ENCODE assay signal across 24 mouse cellular contexts in the genomic region with DNA sequence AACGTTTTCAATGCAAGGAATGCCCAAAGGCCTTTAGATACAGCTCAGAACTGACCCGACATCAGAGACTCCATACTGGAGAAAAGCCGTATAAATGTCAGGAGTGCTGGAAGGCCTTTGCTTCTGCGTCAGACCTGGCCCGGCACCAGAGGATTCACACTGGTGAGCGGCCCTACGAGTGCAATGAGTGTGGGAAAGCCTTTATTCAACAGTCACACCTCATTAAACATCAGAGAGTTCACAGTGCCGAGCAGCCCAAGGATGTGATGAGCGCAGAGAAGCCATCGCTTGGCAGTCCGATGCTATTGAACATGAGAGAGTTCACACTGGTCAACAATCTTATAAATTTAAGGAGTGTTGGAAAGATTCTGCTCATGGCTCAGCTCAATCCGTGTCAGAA. TPM values are rescaled to one million over a fixed set of nuclear protein-coding genes. Genes with fewer than 3 reads are reported as not detected.
DNase-seq lines count a peak whose midpoint lies in the region; ATAC-seq lines count a peak whose summit lies in the region.
"Had no signal": no experiment of that assay in that cellular context is flagged by ENCODE, and none has a peak within 500 bp of the region (broad histone marks: within the 10 kb centered on the region; RNA-seq: fewer than 3 reads in every experiment).

No protein-coding gene starts in this region.

- peaks cover 64% of the 10 kb centered on the region for H3K36me3 ChIP-seq in kidney, embryonic 16.5 days (ENCODE audit: insufficient read depth, low read length)
- H3K36me3 ChIP-seq in megakaryocyte, embryonic 14.5 days (replicated peaks; ENCODE audit: low read length), result peaks cover 89% of the 10 kb centered on the region

- H3K4me2 ChIP-seq in kidney, embryonic 16.5 days (replicated peaks; ENCODE audit: low read depth, low read length), result no peak overlapping the region
- H3K4me2 ChIP-seq: embryonic facial prominence, embryonic 12.5 days; forebrain, embryonic 13.5 days had no signal

- WGBS in kidney, embryonic 16.5 days, result 51% methylated on average over 12 of the region's 12 CpGs

- no peaks in the 10 kb centered on the region for H3K4me1 ChIP-seq in kidney, embryonic 16.5 days (ENCODE audit: insufficient read depth, low read length)
- H3K4me1 ChIP-seq in megakaryocyte, embryonic 14.5 days, result no peaks in the 10 kb centered on the region
- H3K4me1 ChIP-seq: embryonic facial prominence, embryonic 10.5 days; embryonic facial prominence, embryonic 12.5 days; forebrain, embryonic 13.5 days had no signal

- H3K27me3 ChIP-seq in kidney, embryonic 16.5 days (ENCODE audit: insufficient read depth, low read length), result no peaks in the 10 kb centered on the region
- H3K27me3 ChIP-seq in megakaryocyte, embryonic 14.5 days (replicated peaks), result no peaks in the 10 kb centered on the region
- H3K27me3 ChIP-seq: CH12.LX; embryonic facial prominence, embryonic 12.5 days; forebrain, embryonic 13.5 days; Patski had no signal

- H3K4me3 ChIP-seq in kidney, embryonic 16.5 days (ENCODE audit: low read length), result no peak overlapping the region
- peak overlapping the region; percentile 10 for H3K4me3 ChIP-seq in megakaryocyte, embryonic 14.5 days (replicated peaks)
- H3K4me3 ChIP-seq: embryonic facial prominence, embryonic 10.5 days; embryonic facial prominence, embryonic 12.5 days; forebrain, embryonic 13.5 days had no signal

- peak; percentile 61; the same call in 1 of the 2 replicates for ATAC-seq in kidney, embryonic 16.5 days (ENCODE audit: low FRiP score, low TSS enrichment)
- no peak for ATAC-seq in megakaryocyte, adult 5-6 weeks (ENCODE audit: poor library complexity, severe bottlenecking)
- ATAC-seq: activated CD4-positive, CD25-positive, alpha-beta regulatory T cell, adult 4 months; CD4-positive, CD25-positive, alpha-beta regulatory T cell, adult 4 months; forebrain, embryonic 13.5 days; Patski had no signal

- H3K9me3 ChIP-seq in kidney, embryonic 16.5 days (ENCODE audit: low read length), result peaks cover 10% of the 10 kb centered on the region; the same call in 1 of the 2 replicates
- peaks cover 42% of the 10 kb centered on the region for H3K9me3 ChIP-seq in megakaryocyte, embryonic 14.5 days
- H3K9me3 ChIP-seq: embryonic facial prominence, embryonic 12.5 days; forebrain, embryonic 13.5 days had no signal

- peak; percentile 48 for DNase-seq in heart, adult 11 months
- no peak for DNase-seq in heart, adult 9 months (ENCODE audit: low spot score in 2 of 2)
- no peak for DNase-seq in kidney, postnatal 10 days
- peak; percentile 22 to 33 for DNase-seq in kidney, postnatal 4 days
- DNase-seq in kidney, adult 18-20 months, result no peak
- DNase-seq: adrenal gland, adult 8-10 months; adrenal gland, postnatal 14 days; adrenal gland, postnatal 36 days; B cell, adult 2 months; cerebellum, adult 11-12 months; cerebellum, adult 2 months; cerebellum, adult 9-10 months; cerebellum, postnatal 10 days; cerebellum, postnatal 25 days had no signal

- no peak overlapping the region for H3K9ac ChIP-seq in kidney, embryonic 16.5 days (replicated peaks; ENCODE audit: low read length)
- H3K9ac ChIP-seq: embryonic facial prominence, embryonic 12.5 days; forebrain, embryonic 13.5 days had no signal

- no peak overlapping the region for H3K27ac ChIP-seq in kidney, embryonic 16.5 days (ENCODE audit: low read length)
- H3K27ac ChIP-seq: embryonic facial prominence, embryonic 10.5 days; embryonic facial prominence, embryonic 12.5 days; forebrain, embryonic 13.5 days had no signal

RNA-seq across cellular contexts. Expression of gene Zfp790, which starts 13.9 kb away (rescaled TPM):
- 15.1 and 15.8 TPM in 2 replicates for polyA plus RNA-seq in kidney, embryonic 16.5 days (2015; fragmentation: Nextera tagmentation; extraction: Ambion mirVana)
- 0.62 TPM in 1 of 2 replicates, not detected in the other for polyA plus RNA-seq in megakaryocyte, embryonic 14.5 days (2012; ENCODE audit: insufficient read depth, low replicate concordance)
- 4.8 and 5.6 TPM in 2 replicates for total RNA-seq in megakaryocyte, adult 5-6 weeks (2015)
- total RNA-seq in megakaryocyte, adult 5-6 weeks (2017), result 9.0 and 9.1 TPM in 2 replicates

RNA-seq across cellular contexts. Expression of gene Zfp940, which starts 23.7 kb away (rescaled TPM):
- polyA plus RNA-seq in kidney, embryonic 16.5 days (2015; fragmentation: Nextera tagmentation; extraction: Ambion mirVana), result 6.0 and 6.4 TPM in 2 replicates
- 0.64 TPM in 1 of 2 replicates, not detected in the other for polyA plus RNA-seq in megakaryocyte, embryonic 14.5 days (2012; ENCODE audit: insufficient read depth, low replicate concordance)
- 1.2 and 1.3 TPM in 2 replicates for total RNA-seq in megakaryocyte, adult 5-6 weeks (2015)
- 1.2 and 1.4 TPM in 2 replicates for total RNA-seq in megakaryocyte, adult 5-6 weeks (2017)

RNA-seq across cellular contexts. Expression of gene Zfp420, which starts 30.0 kb away (rescaled TPM):
- polyA plus RNA-seq in kidney, embryonic 16.5 days (2015; fragmentation: Nextera tagmentation; extraction: Ambion mirVana), result 8.0 and 9.3 TPM in 2 replicates
- polyA plus RNA-seq in megakaryocyte, embryonic 14.5 days (2012; ENCODE audit: insufficient read depth, low replicate concordance), result not detected in 2 replicates
- total RNA-seq in megakaryocyte, adult 5-6 weeks (2015), result 2.0 and 2.2 TPM in 2 replicates
- total RNA-seq in megakaryocyte, adult 5-6 weeks (2017), result 1.7 and 3.1 TPM in 2 replicates

RNA-seq across cellular contexts. Expression of gene Zfp30, which starts 46.0 kb away (rescaled TPM):
- polyA plus RNA-seq in kidney, embryonic 16.5 days (2015; fragmentation: Nextera tagmentation; extraction: Ambion mirVana), result 7.7 and 8.1 TPM in 2 replicates
- 0.37 TPM in 1 of 2 replicates, not detected in the other for polyA plus RNA-seq in megakaryocyte, embryonic 14.5 days (2012; ENCODE audit: insufficient read depth, low replicate concordance)
- 0.25 TPM in 1 of 2 replicates, not detected in the other for total RNA-seq in megakaryocyte, adult 5-6 weeks (2015)
- total RNA-seq in megakaryocyte, adult 5-6 weeks (2017), result not detected in 2 replicates

Comparison
In these comparisons a context has a peak if more than half of its experiments do, and no peak if none do; other contexts are left out.
1. DNase-seq: peak in heart, adult 11 months (single experiment) and kidney, postnatal 4 days (2 of 2); none in heart, adult 9 months (0 of 2), kidney, postnatal 10 days (single experiment) and kidney, adult 18-20 months (single experiment).